Mouse (Mus musculus) limb, embryonic 12.5 days (tissue): Measurements from ENCODE around the gene Selenos. TPM values are rescaled to one million over a fixed set of nuclear protein-coding genes. Genes with fewer than 3 reads are reported as not detected.
"Not testable (repeated sequence)": the region's sequence is repeated elsewhere in the genome, so short reads cannot be mapped to it uniquely, and the experiment has no call there.

Experiments used
- ATAC-seq: fragments of 200-750 bp; cut with Nextera tagmentation; 2 replicates; pipeline ENCODE4 v1.8.0; 2017; ENCODE audit warnings: low read depth, moderate TSS enrichment; ENCODE audit not compliant: insufficient number of reproducible peaks, insufficient read depth, low FRiP score, low TSS enrichment
- H3K27ac ChIP-seq: fragments of 300-500 bp; sonication (generic); 2 replicates; pipeline ENCODE4 v1.5.1; 2016; ENCODE audit warnings: mild to moderate bottlenecking, moderate library complexity
- H3K27me3 ChIP-seq: fragments of 300-500 bp; sonication (generic); 2 replicates; pipeline ENCODE4 v1.6.1; 2016; ENCODE audit warnings: mild to moderate bottlenecking, moderate library complexity
- H3K36me3 ChIP-seq: fragments of 300-500 bp; sonication (generic); 2 replicates; pipeline ENCODE4 v1.6.1; 2016; ENCODE audit warnings: mild to moderate bottlenecking, moderate library complexity
- H3K4me1 ChIP-seq: fragments of 300-500 bp; sonication (generic); replicated peaks from 2 replicates; pipeline ENCODE4 v1.6.1; 2016
- H3K4me2 ChIP-seq: fragments of 300-500 bp; sonication (generic); 2 replicates; pipeline ENCODE4 v1.6.1; 2016; ENCODE audit warnings: mild to moderate bottlenecking, moderate library complexity
- H3K4me3 ChIP-seq: fragments of 300-500 bp; sonication (generic); replicated peaks from 2 replicates; pipeline ENCODE4 v1.5.1; 2016; ENCODE audit warnings: mild to moderate bottlenecking
- H3K9ac ChIP-seq: fragments of 300-500 bp; sonication (generic); replicated peaks from 2 replicates; pipeline ENCODE4 v1.6.1; 2016; ENCODE audit warnings: mild to moderate bottlenecking, moderate library complexity
- H3K9me3 ChIP-seq: fragments of 300-500 bp; sonication (generic); 2 replicates; pipeline ENCODE4 v1.6.1; 2016; ENCODE audit warnings: mild to moderate bottlenecking, moderate library complexity
- WGBS: fragments of 180-500 bp; shearing (Covaris S2); methylation state at CpG from one replicate; pipeline ENCODE4 v1.1.7; 2016; 5-methylcytosine and 5-hydroxymethylcytosine counted together
- polyA plus RNA-seq: library from polyadenylated mRNA; unstranded; fragments of >200 nt; fragmentation: Nextera tagmentation; extraction: Ambion mirVana; gene quantifications from 2 replicates; pipeline ENCODE4 v1.2.1, GENCODE M21; 2016

Gene Selenos
- polyA plus RNA-seq, 1 experiment from 2014 or later, result 87.0 TPM

- H3K9me3 ChIP-seq, result no peaks in the 10 kb centered on the region
- no peak overlapping the region for H3K4me3 ChIP-seq
- no peak overlapping the region for H3K4me2 ChIP-seq
- peaks cover 2% of the 10 kb centered on the region; the same call in 1 of the 2 replicates for H3K27me3 ChIP-seq
- no peaks in the 10 kb centered on the region for H3K36me3 ChIP-seq
- ATAC-seq, result no peak
- H3K27ac ChIP-seq, result no peak overlapping the region
- peaks cover 50% of the 10 kb centered on the region for H3K4me1 ChIP-seq
- WGBS, result 89% methylated on average over 12 of the region's 12 CpGs
- no peak overlapping the region for H3K9ac ChIP-seq
Measured at GRCm38 (mm10) chr7:66048446-66049230, 30.8 kb upstream of the Selenos start.

- H3K9ac ChIP-seq, result no peak overlapping the region
- no peaks in the 10 kb centered on the region for H3K9me3 ChIP-seq
- H3K27ac ChIP-seq, result no peak overlapping the region
- H3K4me1 ChIP-seq, result no peaks in the 10 kb centered on the region
- ATAC-seq, result no peak
- H3K36me3 ChIP-seq, result no peaks in the 10 kb centered on the region
- H3K27me3 ChIP-seq, result peaks cover 10% of the 10 kb centered on the region; the same call in 1 of the 2 replicates
- H3K4me3 ChIP-seq, result no peak overlapping the region
- H3K4me2 ChIP-seq, result no peak overlapping the region
- WGBS, result 83% methylated on average over 4 of the region's 4 CpGs
Measured at GRCm38 (mm10) chr7:66053946-66054483, 25.4 kb upstream of the Selenos start.

- H3K4me1 ChIP-seq, H3K36me3 ChIP-seq, H3K27ac ChIP-seq, H3K9me3 ChIP-seq, H3K4me2 ChIP-seq, H3K9ac ChIP-seq, ATAC-seq, H3K4me3 ChIP-seq: not testable (repeated sequence)
- 4% methylated on average over 2 of the region's 2 CpGs for WGBS
- peaks cover 10% of the 10 kb centered on the region; the same call in 1 of the 2 replicates for H3K27me3 ChIP-seq
Measured at GRCm38 (mm10) chr7:66055356-66055755, 24.1 kb upstream of the Selenos start.

- ATAC-seq, result no peak
- H3K27ac ChIP-seq, result no peak within 1 kb of the TSS
Measured at GRCm38 (mm10) chr7:66058703-66059102, 20.7 kb upstream of the Selenos start, which contains the start of gene Snrpa1. Gene Snrpa1, plus strand, starts transcription at chr7:66059003.

GRCm38 (mm10) chr7:66060066-66060956 is 19.1 kb upstream of the Selenos start:
- H3K4me1 ChIP-seq, result peaks cover 14% of the 10 kb centered on the region
- peak; percentile 94 for ATAC-seq
- WGBS, result under 1% methylated on average over 64 of the region's 64 CpGs

More at GRCm38 (mm10) chr7:66058703-66059102, 20.7 kb upstream of the Selenos start, which contains the start of gene Snrpa1:
- H3K9me3 ChIP-seq, result no peaks in the 10 kb centered on the region
- WGBS, result 86% methylated on average over 1 of the region's 1 CpGs
- peaks cover 10% of the 10 kb centered on the region; the same call in 1 of the 2 replicates for H3K27me3 ChIP-seq
- H3K36me3 ChIP-seq, result peaks cover 15% of the 10 kb centered on the region
- peak within 1 kb of the TSS; percentile 92 for H3K4me3 ChIP-seq
- peak within 1 kb of the TSS; percentile 88 for H3K4me2 ChIP-seq
- peaks cover 14% of the 10 kb centered on the region for H3K4me1 ChIP-seq
- peak within 1 kb of the TSS; percentile 93 for H3K9ac ChIP-seq

GRCm38 (mm10) chr7:66061057-66061456 is 18.4 kb upstream of the Selenos start:
- Histone ChIP-seq H3K4me3 (peak overlapping the region; percentile 92), H3K4me2 (peak overlapping the region; percentile 88)

More at GRCm38 (mm10) chr7:66060066-66060956, 19.1 kb upstream of the Selenos start:
- Histone ChIP-seq H3K36me3 (peaks cover 29% of the 10 kb centered on the region), H3K9ac (peak overlapping the region; percentile 93), H3K27me3 (peaks cover 10% of the 10 kb centered on the region; the same call in 1 of the 2 replicates), H3K27ac (peak overlapping the region; percentile 79), H3K4me2 (peak overlapping the region; percentile 88), H3K9me3 (no peaks in the 10 kb centered on the region), H3K4me3 (peak overlapping the region; percentile 92)

GRCm38 (mm10) chr7:66076411-66076810 is 3.0 kb upstream of the Selenos start:
- Histone ChIP-seq H3K27ac (peak overlapping the region; percentile 66; the same call in 1 of the 2 replicates), H3K36me3 (peaks cover 56% of the 10 kb centered on the region), H3K9ac (no peak overlapping the region), H3K4me3 (no peak overlapping the region), H3K4me1 (peaks cover 28% of the 10 kb centered on the region), H3K4me2 (no peak overlapping the region; the same call in 1 of the 2 replicates), H3K9me3 (no peaks in the 10 kb centered on the region), H3K27me3 (no peaks in the 10 kb centered on the region)
- 35% methylated on average over 2 of the region's 2 CpGs for WGBS
- no peak for ATAC-seq

More at GRCm38 (mm10) chr7:66061057-66061456, 18.4 kb upstream of the Selenos start:
- H3K9me3 ChIP-seq, result no peaks in the 10 kb centered on the region
- no peak for ATAC-seq
- H3K27me3 ChIP-seq, result peaks cover 10% of the 10 kb centered on the region; the same call in 1 of the 2 replicates
- 2% methylated on average over 14 of the region's 14 CpGs for WGBS
- H3K27ac ChIP-seq, result no peak overlapping the region
- peaks cover 14% of the 10 kb centered on the region for H3K4me1 ChIP-seq
- peak overlapping the region; percentile 93 for H3K9ac ChIP-seq
- peaks cover 35% of the 10 kb centered on the region for H3K36me3 ChIP-seq

GRCm38 (mm10) chr7:66080231-66080613 is 773 bp downstream of the Selenos start:
- 37% methylated on average over 5 of the region's 5 CpGs for WGBS
- H3K36me3 ChIP-seq, result peaks cover 52% of the 10 kb centered on the region
- H3K4me1 ChIP-seq, result peaks cover 30% of the 10 kb centered on the region
- H3K4me2 ChIP-seq, result peak overlapping the region; percentile 84
- no peak for ATAC-seq
- H3K9ac ChIP-seq, result peak overlapping the region; percentile 78
- H3K27ac ChIP-seq, result no peak overlapping the region
- no peaks in the 10 kb centered on the region for H3K27me3 ChIP-seq
- no peaks in the 10 kb centered on the region for H3K9me3 ChIP-seq
- peak overlapping the region; percentile 91 for H3K4me3 ChIP-seq

- WGBS, result 95% methylated on average over 6 of the region's 6 CpGs
- peaks cover 68% of the 10 kb centered on the region for H3K36me3 ChIP-seq
- H3K4me3 ChIP-seq, result no peak overlapping the region
- no peaks in the 10 kb centered on the region for H3K27me3 ChIP-seq
- H3K4me2 ChIP-seq, result no peak overlapping the region
- H3K9ac ChIP-seq, result no peak overlapping the region
- peaks cover 21% of the 10 kb centered on the region for H3K4me1 ChIP-seq
- H3K27ac ChIP-seq, result no peak overlapping the region
- ATAC-seq, result no peak
- H3K9me3 ChIP-seq, result no peaks in the 10 kb centered on the region
Measured at GRCm38 (mm10) chr7:66083757-66084156, 4.3 kb downstream of the Selenos start.

- no peak for ATAC-seq
- Histone ChIP-seq H3K4me2 (no peak overlapping the region), H3K27ac (no peak overlapping the region), H3K4me1 (peaks cover 17% of the 10 kb centered on the region), H3K9me3 (no peaks in the 10 kb centered on the region), H3K4me3 (no peak overlapping the region), H3K27me3 (no peaks in the 10 kb centered on the region), H3K9ac (no peak overlapping the region), H3K36me3 (peaks cover 75% of the 10 kb centered on the region)
- WGBS, result 87% methylated on average over 7 of the region's 7 CpGs
Measured at GRCm38 (mm10) chr7:66084546-66084945, 5.1 kb downstream of the Selenos start.
